Mouse (Mus musculus): ENCODE data around the gene Sptb. TPM values are rescaled to one million over a fixed set of nuclear protein-coding genes. Genes with fewer than 3 reads are reported as not detected.

The Sptb gene
- polyA plus RNA-seq, 1 experiment = 18.9 TPM

GRCm38 (mm10) chr12:76608997-76609565, 101.3 kb downstream of the Sptb start:
- no peak for TF ChIP-seq POLR2A (IDR thresholded peaks at IDR 0.05; ENCODE audit: low read depth, low read length)
- no peak for TF ChIP-seq CTCF (IDR thresholded peaks at IDR 0.05; ENCODE audit: extremely low read depth, insufficient read depth, insufficient read length, insufficient replicate concordance)
- WGBS = 90% methylated on average over 15 of the region's 15 CpGs
- H3K4me3 ChIP-seq (ENCODE audit: extremely low read depth, insufficient read depth, insufficient read length) = no peak overlapping the region
- H3K27ac ChIP-seq (ENCODE audit: insufficient read depth, low read length) = no peak overlapping the region
- H3K27me3 ChIP-seq (ENCODE audit: control insufficient read depth, insufficient read depth, low read length) = no peaks in the 10 kb centered on the region
- no peaks in the 10 kb centered on the region for H3K4me1 ChIP-seq (ENCODE audit: control insufficient read depth, insufficient read depth, insufficient read length)
- no peaks in the 10 kb centered on the region for H3K36me3 ChIP-seq (ENCODE audit: control insufficient read depth, insufficient read depth, low read length)
- no peak for DNase-seq (ENCODE audit: low read depth in 1 of 2, low spot score in 2 of 2)

- Histone ChIP-seq H3K36me3 (ENCODE audit: control insufficient read depth, insufficient read depth, low read length) (no peaks in the 10 kb centered on the region), H3K4me3 (ENCODE audit: extremely low read depth, insufficient read depth, insufficient read length) (no peak overlapping the region), H3K4me1 (ENCODE audit: control insufficient read depth, insufficient read depth, insufficient read length) (no peaks in the 10 kb centered on the region), H3K27me3 (ENCODE audit: control insufficient read depth, insufficient read depth, low read length) (no peaks in the 10 kb centered on the region), H3K27ac (ENCODE audit: insufficient read depth, low read length) (no peak overlapping the region)
- no peak for DNase-seq (ENCODE audit: low read depth in 1 of 2, low spot score in 2 of 2)
- TF ChIP-seq CTCF (IDR thresholded peaks at IDR 0.05; ENCODE audit: extremely low read depth, insufficient read depth, insufficient read length, insufficient replicate concordance) (no peak), POLR2A (IDR thresholded peaks at IDR 0.05; ENCODE audit: low read depth, low read length) (no peak)
- 92% methylated on average over 11 of the region's 11 CpGs for WGBS
These were observed 102.1 kb downstream of the Sptb start for GRCm38 (mm10) chr12:76608241-76608640.

DNA sequence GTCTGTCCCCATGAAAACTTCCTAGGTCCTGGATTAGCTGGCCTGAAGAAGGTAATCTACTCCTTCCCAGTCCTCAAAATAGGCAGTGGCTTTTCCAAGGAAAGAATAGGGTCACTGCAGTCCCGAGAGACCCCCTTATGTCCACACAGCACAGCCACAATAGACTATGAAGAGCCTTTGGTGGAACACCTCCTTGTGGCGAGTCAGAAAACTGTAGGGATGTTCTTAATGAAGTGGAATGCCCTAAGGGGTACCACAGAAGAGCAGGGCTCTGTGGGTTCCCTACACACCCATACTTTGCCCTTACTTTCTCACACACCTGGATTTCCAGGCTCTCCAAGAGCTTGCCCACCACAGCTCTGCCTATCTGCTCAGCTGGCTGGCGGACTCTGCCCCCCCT, 104.5 kb downstream of the Sptb start:
- H3K36me3 ChIP-seq (ENCODE audit: control insufficient read depth, insufficient read depth, low read length) = no peaks in the 10 kb centered on the region
- H3K4me3 ChIP-seq (ENCODE audit: extremely low read depth, insufficient read depth, insufficient read length) = no peak overlapping the region
- WGBS = 71% methylated on average over 3 of the region's 3 CpGs
- TF ChIP-seq CTCF (IDR thresholded peaks at IDR 0.05; ENCODE audit: extremely low read depth, insufficient read depth, insufficient read length, insufficient replicate concordance) (no peak), POLR2A (IDR thresholded peaks at IDR 0.05; ENCODE audit: low read depth, low read length) (no peak)
- no peaks in the 10 kb centered on the region for H3K4me1 ChIP-seq (ENCODE audit: control insufficient read depth, insufficient read depth, insufficient read length)
- DNase-seq (ENCODE audit: low read depth in 1 of 2, low spot score in 2 of 2) = no peak
- no peaks in the 10 kb centered on the region for H3K27me3 ChIP-seq (ENCODE audit: control insufficient read depth, insufficient read depth, low read length)
- no peak overlapping the region for H3K27ac ChIP-seq (ENCODE audit: insufficient read depth, low read length)

DNA sequence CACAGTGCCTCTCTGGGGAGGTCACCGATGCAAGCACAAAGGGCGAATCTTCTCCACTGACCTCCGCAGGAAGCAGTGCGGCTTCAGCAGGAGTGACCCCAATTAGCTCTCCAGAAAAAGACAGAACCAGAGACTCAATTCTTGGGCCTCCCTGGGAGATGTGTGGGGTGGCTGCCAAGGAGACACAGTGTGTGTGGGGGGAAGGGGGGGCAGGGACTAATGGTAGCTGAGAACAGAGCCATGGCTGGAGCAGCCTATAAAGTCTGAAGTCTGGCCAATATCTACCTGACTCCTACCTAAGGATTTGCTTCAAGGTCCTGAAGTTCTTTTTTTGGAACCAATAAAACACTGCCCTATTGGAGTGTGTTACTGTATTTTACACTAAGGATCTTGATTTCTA, 105.8 kb downstream of the Sptb start:
- Histone ChIP-seq H3K4me3 (ENCODE audit: extremely low read depth, insufficient read depth, insufficient read length) (no peak overlapping the region), H3K27ac (ENCODE audit: insufficient read depth, low read length) (no peak overlapping the region), H3K27me3 (ENCODE audit: control insufficient read depth, insufficient read depth, low read length) (no peaks in the 10 kb centered on the region), H3K4me1 (ENCODE audit: control insufficient read depth, insufficient read depth, insufficient read length) (no peaks in the 10 kb centered on the region), H3K36me3 (ENCODE audit: control insufficient read depth, insufficient read depth, low read length) (no peaks in the 10 kb centered on the region)
- TF ChIP-seq POLR2A (IDR thresholded peaks at IDR 0.05; ENCODE audit: low read depth, low read length) (no peak), CTCF (IDR thresholded peaks at IDR 0.05; ENCODE audit: extremely low read depth, insufficient read depth, insufficient read length, insufficient replicate concordance) (no peak)
- no peak for DNase-seq (ENCODE audit: low read depth in 1 of 2, low spot score in 2 of 2)
- WGBS = 94% methylated on average over 4 of the region's 4 CpGs

DNA sequence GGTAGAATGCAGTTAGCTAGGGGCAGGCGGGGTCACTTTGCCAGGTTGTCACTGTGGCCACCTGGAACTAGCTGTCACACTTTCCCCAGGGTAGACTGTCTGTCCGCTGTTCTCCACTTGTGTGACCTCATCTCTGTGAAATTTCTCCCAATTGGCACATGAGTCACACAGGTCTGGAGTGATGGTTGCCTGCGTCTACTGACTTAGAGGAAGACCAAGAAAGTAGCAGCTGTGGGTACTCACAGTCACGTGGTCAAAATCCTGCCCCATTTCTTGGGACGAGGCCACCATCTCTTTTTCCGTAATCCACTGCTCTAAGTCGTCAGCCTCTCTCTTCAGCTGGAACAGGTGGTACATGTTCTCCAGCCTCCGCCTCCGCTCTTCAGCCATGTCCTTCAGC, 106.6 kb downstream of the Sptb start:
- no peaks in the 10 kb centered on the region for H3K27me3 ChIP-seq (ENCODE audit: control insufficient read depth, insufficient read depth, low read length)
- H3K27ac ChIP-seq (ENCODE audit: insufficient read depth, low read length) = no peak overlapping the region
- DNase-seq (ENCODE audit: low read depth in 1 of 2, low spot score in 2 of 2) = no peak
- no peak for TF ChIP-seq CTCF (IDR thresholded peaks at IDR 0.05; ENCODE audit: extremely low read depth, insufficient read depth, insufficient read length, insufficient replicate concordance)
- no peak for TF ChIP-seq POLR2A (IDR thresholded peaks at IDR 0.05; ENCODE audit: low read depth, low read length)
- H3K4me1 ChIP-seq (ENCODE audit: control insufficient read depth, insufficient read depth, insufficient read length) = no peaks in the 10 kb centered on the region
- WGBS = 94% methylated on average over 9 of the region's 9 CpGs
- H3K36me3 ChIP-seq (ENCODE audit: control insufficient read depth, insufficient read depth, low read length) = no peaks in the 10 kb centered on the region
- H3K4me3 ChIP-seq (ENCODE audit: extremely low read depth, insufficient read depth, insufficient read length) = no peak overlapping the region

- no peaks in the 10 kb centered on the region for H3K36me3 ChIP-seq (ENCODE audit: control insufficient read depth, insufficient read depth, low read length)
- H3K4me3 ChIP-seq (ENCODE audit: extremely low read depth, insufficient read depth, insufficient read length) = no peak overlapping the region
- H3K27me3 ChIP-seq (ENCODE audit: control insufficient read depth, insufficient read depth, low read length) = no peaks in the 10 kb centered on the region
- no peak for DNase-seq (ENCODE audit: low read depth in 1 of 2, low spot score in 2 of 2)
- TF ChIP-seq CTCF (IDR thresholded peaks at IDR 0.05; ENCODE audit: extremely low read depth, insufficient read depth, insufficient read length, insufficient replicate concordance) = no peak
- no peak for TF ChIP-seq POLR2A (IDR thresholded peaks at IDR 0.05; ENCODE audit: low read depth, low read length)
- no peaks in the 10 kb centered on the region; the same call in 1 of the 2 replicates for H3K4me1 ChIP-seq (ENCODE audit: control insufficient read depth, insufficient read depth, insufficient read length)
- H3K27ac ChIP-seq (ENCODE audit: insufficient read depth, low read length) = no peak overlapping the region
- WGBS = 81% methylated on average over 24 of the region's 24 CpGs
These were observed 112.0 kb downstream of the Sptb start for GRCm38 (mm10) chr12:76598196-76598928.

- WGBS = 81% methylated on average over 15 of the region's 15 CpGs
- H3K4me1 ChIP-seq (ENCODE audit: control insufficient read depth, insufficient read depth, insufficient read length) = no peaks in the 10 kb centered on the region; the same call in 1 of the 2 replicates
- H3K27me3 ChIP-seq (ENCODE audit: control insufficient read depth, insufficient read depth, low read length) = no peaks in the 10 kb centered on the region
- no peak for DNase-seq (ENCODE audit: low read depth in 1 of 2, low spot score in 2 of 2)
- no peak overlapping the region for H3K27ac ChIP-seq (ENCODE audit: insufficient read depth, low read length)
- no peaks in the 10 kb centered on the region for H3K36me3 ChIP-seq (ENCODE audit: control insufficient read depth, insufficient read depth, low read length)
- no peak overlapping the region for H3K4me3 ChIP-seq (ENCODE audit: extremely low read depth, insufficient read depth, insufficient read length)
- TF ChIP-seq POLR2A (IDR thresholded peaks at IDR 0.05; ENCODE audit: low read depth, low read length) = no peak
- no peak for TF ChIP-seq CTCF (IDR thresholded peaks at IDR 0.05; ENCODE audit: extremely low read depth, insufficient read depth, insufficient read length, insufficient replicate concordance)
These were observed 112.7 kb downstream of the Sptb start for GRCm38 (mm10) chr12:76597577-76598100.

Data from spleen, adult 2 months (tissue).